Mouse (Mus musculus): ENCODE measurements around the gene Svopl. TPM values are rescaled to one million over a fixed set of nuclear protein-coding genes. Genes with fewer than 3 reads are reported as not detected.
A peak's percentile ranks its signal among the peaks of the same experiment; 100 is the strongest.

Svopl gene
- polyA plus RNA-seq, 1 experiment from 2014 or later = 2.6 TPM

DNA sequence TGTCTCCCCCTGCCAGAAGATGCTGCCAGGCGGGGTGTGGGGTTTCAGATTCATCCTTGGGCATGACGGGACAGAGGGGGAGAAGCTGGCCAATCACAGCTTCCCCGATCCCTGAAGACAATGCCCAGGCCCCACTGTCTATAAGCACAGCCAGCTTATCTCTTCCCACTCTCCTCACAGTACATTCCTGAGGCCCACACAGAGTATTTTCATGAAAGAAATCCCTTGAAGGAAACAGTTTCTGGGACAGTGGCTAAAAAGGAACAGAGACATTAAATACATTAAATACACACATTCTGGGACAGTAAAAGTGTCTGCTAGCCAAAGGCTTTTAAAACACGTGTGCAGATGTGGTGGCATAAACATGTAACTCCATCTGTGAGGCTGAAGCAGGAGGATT, 33.6 kb upstream of the Svopl start:
- Histone ChIP-seq H3K9ac (replicated peaks; ENCODE audit: low read depth) (no peak overlapping the region), H3K36me3 (ENCODE audit: insufficient read depth, low read length) (no peaks in the 10 kb centered on the region), H3K9me3 (ENCODE audit: low read length) (no peaks in the 10 kb centered on the region), H3K4me3 (ENCODE audit: low read depth, low read length) (no peak overlapping the region), H3K4me2 (replicated peaks; ENCODE audit: low read depth, low read length) (no peak overlapping the region), H3K4me1 (ENCODE audit: insufficient read depth, low read depth, low read length) (peaks cover 6% of the 10 kb centered on the region), H3K27me3 (replicated peaks; ENCODE audit: insufficient read depth, low read length) (no peaks in the 10 kb centered on the region), H3K27ac (ENCODE audit: low read length) (no peak overlapping the region)
- ATAC-seq = no peak
- no peak for DNase-seq (ENCODE audit: low spot score)
- TF ChIP-seq EP300 (IDR thresholded peaks at IDR 0.05) = no peak
- no peak for TF ChIP-seq CTCF (IDR thresholded peaks at IDR 0.05)
- WGBS = 53% methylated on average over 4 of the region's 4 CpGs

- ATAC-seq = no peak
Measured at GRCm38 (mm10) chr6:38073592-38073991, 26.8 kb upstream of the Svopl start.

GRCm38 (mm10) chr6:38072137-38072796, 25.5 kb upstream of the Svopl start:
- Histone ChIP-seq H3K4me3 (ENCODE audit: low read depth, low read length) (no peak overlapping the region), H3K4me2 (replicated peaks; ENCODE audit: low read depth, low read length) (no peak overlapping the region), H3K4me1 (ENCODE audit: insufficient read depth, low read depth, low read length) (no peaks in the 10 kb centered on the region), H3K9ac (replicated peaks; ENCODE audit: low read depth) (no peak overlapping the region), H3K27me3 (replicated peaks; ENCODE audit: insufficient read depth, low read length) (no peaks in the 10 kb centered on the region), H3K9me3 (ENCODE audit: low read length) (no peaks in the 10 kb centered on the region), H3K36me3 (ENCODE audit: insufficient read depth, low read length) (0 out of 2 replicates have a peak, but pooled peaks cover 3% of the 10 kb centered on the region), H3K27ac (ENCODE audit: low read length) (no peak overlapping the region)
- TF ChIP-seq EP300 (IDR thresholded peaks at IDR 0.05) (no peak), CTCF (IDR thresholded peaks at IDR 0.05) (no peak)
- DNase-seq (ENCODE audit: low spot score) (no peak), ATAC-seq (peak; percentile 71)
- 61% methylated on average over 5 of the region's 5 CpGs for WGBS

More at GRCm38 (mm10) chr6:38073592-38073991, 26.8 kb upstream of the Svopl start:
- Histone ChIP-seq H3K9me3 (ENCODE audit: low read length) (no peaks in the 10 kb centered on the region), H3K4me1 (ENCODE audit: insufficient read depth, low read depth, low read length) (no peaks in the 10 kb centered on the region), H3K27me3 (replicated peaks; ENCODE audit: insufficient read depth, low read length) (no peaks in the 10 kb centered on the region), H3K4me3 (ENCODE audit: low read depth, low read length) (no peak overlapping the region), H3K36me3 (ENCODE audit: insufficient read depth, low read length) (0 out of 2 replicates have a peak, but pooled peaks cover 3% of the 10 kb centered on the region), H3K27ac (ENCODE audit: low read length) (no peak overlapping the region), H3K4me2 (replicated peaks; ENCODE audit: low read depth, low read length) (no peak overlapping the region), H3K9ac (replicated peaks; ENCODE audit: low read depth) (no peak overlapping the region)
- TF ChIP-seq CTCF (IDR thresholded peaks at IDR 0.05) = no peak
- no peak for TF ChIP-seq EP300 (IDR thresholded peaks at IDR 0.05)
- WGBS = 87% methylated on average over 3 of the region's 3 CpGs
- DNase-seq (ENCODE audit: low spot score) = no peak

- Histone ChIP-seq H3K4me1 (ENCODE audit: insufficient read depth, low read depth, low read length) (no peaks in the 10 kb centered on the region), H3K27ac (ENCODE audit: low read length) (no peak overlapping the region), H3K36me3 (ENCODE audit: insufficient read depth, low read length) (0 out of 2 replicates have a peak, but pooled peaks cover 3% of the 10 kb centered on the region), H3K9me3 (ENCODE audit: low read length) (no peaks in the 10 kb centered on the region), H3K27me3 (replicated peaks; ENCODE audit: insufficient read depth, low read length) (no peaks in the 10 kb centered on the region), H3K9ac (replicated peaks; ENCODE audit: low read depth) (no peak overlapping the region), H3K4me2 (replicated peaks; ENCODE audit: low read depth, low read length) (no peak overlapping the region), H3K4me3 (ENCODE audit: low read depth, low read length) (no peak overlapping the region)
- WGBS = 95% methylated on average over 4 of the region's 4 CpGs
- ATAC-seq = no peak
- TF ChIP-seq CTCF (IDR thresholded peaks at IDR 0.05) = no peak
- TF ChIP-seq EP300 (IDR thresholded peaks at IDR 0.05) = no peak
- no peak for DNase-seq (ENCODE audit: low spot score)
Measured at GRCm38 (mm10) chr6:38071256-38071655, 24.5 kb upstream of the Svopl start.

DNA sequence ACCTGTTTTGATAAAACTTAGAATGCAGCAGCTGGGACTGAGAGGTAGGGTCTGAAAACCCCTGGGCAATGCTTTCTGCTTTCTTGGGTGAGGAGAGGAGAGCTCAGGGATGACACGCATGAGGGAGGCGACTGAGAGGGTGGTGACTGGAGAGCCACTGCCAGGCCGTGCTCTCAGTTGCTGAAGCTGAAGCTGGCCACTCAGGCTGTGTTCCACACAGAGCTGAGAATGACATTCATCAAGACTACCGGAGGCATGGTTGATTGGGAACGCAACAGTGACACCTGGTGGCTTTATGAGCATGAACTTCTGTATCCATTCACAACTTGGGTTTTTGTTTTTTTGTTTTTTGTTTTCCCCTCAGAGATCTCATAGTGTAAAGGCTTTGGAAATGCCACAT, 19.4 kb upstream of the Svopl start:
- Histone ChIP-seq H3K4me1 (ENCODE audit: insufficient read depth, low read depth, low read length) (no peaks in the 10 kb centered on the region), H3K4me3 (ENCODE audit: low read depth, low read length) (no peak overlapping the region), H3K9ac (replicated peaks; ENCODE audit: low read depth) (no peak overlapping the region), H3K27ac (ENCODE audit: low read length) (no peak overlapping the region), H3K36me3 (ENCODE audit: insufficient read depth, low read length) (no peaks in the 10 kb centered on the region), H3K27me3 (replicated peaks; ENCODE audit: insufficient read depth, low read length) (no peaks in the 10 kb centered on the region), H3K4me2 (replicated peaks; ENCODE audit: low read depth, low read length) (no peak overlapping the region), H3K9me3 (ENCODE audit: low read length) (no peaks in the 10 kb centered on the region)
- peak; percentile 75 for ATAC-seq
- no peak for TF ChIP-seq EP300 (IDR thresholded peaks at IDR 0.05)
- TF ChIP-seq CTCF (IDR thresholded peaks at IDR 0.05) = peak; percentile 86
- peak; percentile 85 for DNase-seq (ENCODE audit: low spot score)
- 0% methylated on average over 5 of the region's 5 CpGs for WGBS

GRCm38 (mm10) chr6:38065501-38066122, 18.8 kb upstream of the Svopl start:
- ATAC-seq (peak; percentile 28), DNase-seq (ENCODE audit: low spot score) (no peak)
- Histone ChIP-seq H3K9ac (replicated peaks; ENCODE audit: low read depth) (no peak overlapping the region), H3K27me3 (replicated peaks; ENCODE audit: insufficient read depth, low read length) (no peaks in the 10 kb centered on the region), H3K36me3 (ENCODE audit: insufficient read depth, low read length) (no peaks in the 10 kb centered on the region), H3K27ac (ENCODE audit: low read length) (no peak overlapping the region), H3K9me3 (ENCODE audit: low read length) (no peaks in the 10 kb centered on the region), H3K4me2 (replicated peaks; ENCODE audit: low read depth, low read length) (peak overlapping the region; percentile 14; the same call in 1 of the 2 replicates), H3K4me3 (ENCODE audit: low read depth, low read length) (no peak overlapping the region), H3K4me1 (ENCODE audit: insufficient read depth, low read depth, low read length) (no peaks in the 10 kb centered on the region)
- WGBS = 56% methylated on average over 11 of the region's 11 CpGs
- TF ChIP-seq CTCF (IDR thresholded peaks at IDR 0.05) (no peak), EP300 (IDR thresholded peaks at IDR 0.05) (no peak)
